ENCODE assay signal across 12 mouse cellular contexts in the genomic region with DNA sequence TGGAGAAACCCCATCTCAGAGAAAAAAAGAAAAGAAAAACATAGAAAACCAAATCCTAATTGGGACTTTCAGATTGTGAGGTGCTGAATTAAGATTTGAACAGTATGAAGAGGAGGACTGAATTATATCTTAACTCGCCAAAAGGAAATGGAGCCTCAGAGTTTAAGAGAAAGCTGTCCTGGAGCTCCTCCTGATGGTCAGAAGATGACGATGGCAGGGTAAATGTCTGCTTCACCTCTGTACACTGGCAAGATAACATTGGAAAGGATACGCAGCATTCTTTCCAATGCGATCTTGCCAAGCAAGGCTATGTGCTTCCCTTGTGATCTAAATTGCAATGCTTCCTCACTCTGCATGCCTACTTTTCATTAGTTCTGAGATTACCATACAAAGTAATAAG. TPM values are rescaled to one million over a fixed set of nuclear protein-coding genes. Genes with fewer than 3 reads are reported as not detected.
A peak's percentile ranks its signal among the peaks of the same experiment; 100 is the strongest.
DNase-seq lines count a peak whose midpoint lies in the region; ATAC-seq and TF ChIP-seq lines count a peak whose summit lies in the region.
"Had no signal": no experiment of that assay in that cellular context is flagged by ENCODE, and none has a peak within 500 bp of the region (broad histone marks: within the 10 kb centered on the region; RNA-seq: fewer than 3 reads in every experiment).

No protein-coding gene starts in this region.

- no peak overlapping the region for H3K27ac ChIP-seq in liver, embryonic 14.5 days
- H3K27ac ChIP-seq in limb, embryonic 10.5 days, result no peak overlapping the region
- H3K27ac ChIP-seq: embryonic facial prominence, embryonic 10.5 days; heart, embryonic 13.5 days; neural tube, embryonic 12.5 days had no signal

- no peak for ATAC-seq in liver, embryonic 14.5 days (ENCODE audit: insufficient read depth)

- WGBS in liver, embryonic 14.5 days (ENCODE audit: insufficient replicate concordance), result 68% methylated on average over 4 of the region's 4 CpGs
- 89% methylated on average over 4 of the region's 4 CpGs for WGBS in limb, embryonic 10.5 days

- H3K36me3 ChIP-seq in liver, embryonic 14.5 days (replicated peaks; ENCODE audit: control insufficient read depth, insufficient read depth, low read depth), result no peaks in the 10 kb centered on the region
- H3K36me3 ChIP-seq in limb, embryonic 10.5 days, result no peaks in the 10 kb centered on the region
- H3K36me3 ChIP-seq: embryonic facial prominence, embryonic 10.5 days; heart, embryonic 13.5 days; neural tube, embryonic 12.5 days had no signal

- no peak overlapping the region for H3K4me2 ChIP-seq in liver, embryonic 14.5 days (ENCODE audit: low read depth)
- H3K4me2 ChIP-seq: heart, embryonic 13.5 days; neural tube, embryonic 12.5 days had no signal

- no peak for TF ChIP-seq EP300 in liver, embryonic 14.5 days (IDR thresholded peaks at IDR 0.05; ENCODE audit: low read depth)

- TF ChIP-seq CTCF in liver, embryonic 14.5 days (IDR thresholded peaks at IDR 0.05; ENCODE audit: low read depth), result peak; percentile 59

- H3K4me3 ChIP-seq in liver, embryonic 14.5 days (ENCODE audit: insufficient read depth in 1 of 2, low read depth in 2 of 2, low read length in 2 of 2), result no peak overlapping the region
- no peak overlapping the region for H3K4me3 ChIP-seq in limb, embryonic 10.5 days
- H3K4me3 ChIP-seq: embryonic facial prominence, embryonic 10.5 days; heart, embryonic 13.5 days; neural tube, embryonic 12.5 days had no signal

- H3K9me3 ChIP-seq in liver, embryonic 14.5 days (ENCODE audit: control insufficient read depth, low read length), result peaks cover 2% of the 10 kb centered on the region; the same call in 1 of the 2 replicates
- H3K9me3 ChIP-seq in limb, embryonic 10.5 days (replicated peaks), result peaks cover 4% of the 10 kb centered on the region; the same call in 1 of the 2 replicates

- intact Hi-C loops in heart, postnatal 10 days (cut with DNase I), result loop anchor here (2.0 to 5.0 kb wide), 2 partner anchors 47 to 84 kb away; no protein-coding TSS in a partner anchor

- H3K27me3 ChIP-seq in liver, embryonic 14.5 days (ENCODE audit: control insufficient read depth, insufficient read depth, low read length), result no peaks in the 10 kb centered on the region
- no peaks in the 10 kb centered on the region for H3K27me3 ChIP-seq in limb, embryonic 10.5 days (ENCODE audit: low read depth, poor library complexity, severe bottlenecking)
- H3K27me3 ChIP-seq: heart, embryonic 13.5 days; neural tube, embryonic 12.5 days had no signal

- no peak overlapping the region for H3K9ac ChIP-seq in liver, embryonic 14.5 days (replicated peaks)
- H3K9ac ChIP-seq: heart, embryonic 13.5 days; neural tube, embryonic 12.5 days had no signal

- H3K4me1 ChIP-seq in liver, embryonic 14.5 days (replicated peaks; ENCODE audit: control insufficient read depth in 2 of 2, insufficient read depth in 2 of 2, low read length in 1 of 2), result no peaks in the 10 kb centered on the region
- no peaks in the 10 kb centered on the region for H3K4me1 ChIP-seq in limb, embryonic 10.5 days
- H3K4me1 ChIP-seq: embryonic facial prominence, embryonic 10.5 days; heart, embryonic 13.5 days; neural tube, embryonic 12.5 days had no signal

- peak; percentile 24 to 28 (median 25) for DNase-seq in liver, embryonic 14.5 days (ENCODE audit: low read depth in 3 of 3, low spot score in 3 of 3)
- DNase-seq in liver, result no peak
- DNase-seq in Muller cell, postnatal 12 days (ENCODE audit: inconsistent ontology term), result peak; percentile 2
- peak; percentile 33 to 37 for DNase-seq in heart, postnatal 10 days
- peak; percentile 12 for DNase-seq in retina, embryonic 14.5 days (ENCODE audit: low spot score)
- no peak for DNase-seq in cerebellum, postnatal 25 days
- DNase-seq in embryo, embryonic 10 days (ENCODE audit: low spot score), result no peak
- no peak for DNase-seq in limb, embryonic 10.5 days (ENCODE audit: low spot score)

RNA-seq across cellular contexts. Expression of gene 4930558C23Rik, which starts 8.3 kb away (rescaled TPM):
- polyA plus RNA-seq in liver, embryonic 14.5 days (2012; rRNA removed), result not detected in 2 replicates
- polyA plus RNA-seq in liver, embryonic 14.5 days (2014; fragmentation: Nextera tagmentation; extraction: Ambion mirVana), result not detected in 2 replicates
- total RNA-seq in heart, postnatal 10 days (2021), result not detected
- not detected in 2 replicates for polyA plus RNA-seq in limb, embryonic 10.5 days (2016; fragmentation: Nextera tagmentation; extraction: Ambion mirVana)
- total RNA-seq: left cerebral cortex, postnatal 10 days had no signal
- polyA plus RNA-seq: embryonic facial prominence, embryonic 10.5 days; heart, embryonic 13.5 days; neural tube, embryonic 12.5 days had no signal

RNA-seq across cellular contexts. Expression of gene Setdb1, which starts 37.4 kb away (rescaled TPM):
- polyA plus RNA-seq in liver, embryonic 14.5 days (2012; rRNA removed), result 11.2 and 14.1 TPM in 2 replicates
- 13.4 and 15.2 TPM in 2 replicates for polyA plus RNA-seq in liver, embryonic 14.5 days (2014; fragmentation: Nextera tagmentation; extraction: Ambion mirVana)
- total RNA-seq in heart, postnatal 10 days (2021), result 10 to 100 TPM; 16.2 to 18.2 TPM
- polyA plus RNA-seq in limb, embryonic 10.5 days (2016; fragmentation: Nextera tagmentation; extraction: Ambion mirVana), result 57.1 and 62.9 TPM in 2 replicates

RNA-seq across cellular contexts. Expression of gene Arnt, which starts 39.8 kb away (rescaled TPM):
- 9.9 and 11.3 TPM in 2 replicates for polyA plus RNA-seq in liver, embryonic 14.5 days (2012; rRNA removed)
- polyA plus RNA-seq in liver, embryonic 14.5 days (2014; fragmentation: Nextera tagmentation; extraction: Ambion mirVana), result 10.2 and 10.9 TPM in 2 replicates
- total RNA-seq in heart, postnatal 10 days (2021), result 10 to 100 TPM; 53.0 to 56.1 TPM
- 32.3 and 43.5 TPM in 2 replicates for polyA plus RNA-seq in limb, embryonic 10.5 days (2016; fragmentation: Nextera tagmentation; extraction: Ambion mirVana)

Comparison
In these comparisons a context has a peak if more than half of its experiments do, and no peak if none do; other contexts are left out.
1. DNase-seq: peak in liver, embryonic 14.5 days (3 of 3), Muller cell, postnatal 12 days (single experiment), heart, postnatal 10 days (2 of 2) and retina, embryonic 14.5 days (single experiment); none in liver (single experiment), cerebellum, postnatal 25 days (0 of 2), embryo, embryonic 10 days (single experiment) and limb, embryonic 10.5 days (single experiment).